Mouse (Mus musculus): Measurements from ENCODE around the gene Sept4. TPM values are rescaled to one million over a fixed set of nuclear protein-coding genes. Genes with fewer than 3 reads are reported as not detected.

Gene Sept4
- total and polyA plus RNA-seq, 2 experiments from 2014 or later: 39.6 to 54.9 TPM

DNA sequence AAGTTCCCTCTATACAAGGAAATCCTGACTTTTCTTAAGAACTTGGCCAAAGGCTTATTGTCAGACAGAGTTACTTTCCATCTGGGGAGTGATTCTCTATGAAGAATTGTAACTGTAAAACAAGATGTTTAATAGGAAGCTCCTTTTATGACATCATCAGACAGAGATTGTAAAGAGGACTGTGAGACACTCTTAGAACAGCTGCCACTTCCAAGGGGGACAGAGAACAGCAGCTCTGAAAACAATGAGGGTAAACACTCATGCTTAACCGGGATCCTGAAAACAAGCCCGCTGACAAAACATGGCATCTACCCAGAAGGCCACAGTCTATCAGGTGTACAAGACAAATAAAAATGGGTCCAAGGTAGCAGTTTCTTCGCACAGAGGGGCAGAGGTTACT, 2.2 kb upstream of the Sept4 start, which contains the start of gene Gm11492:
Gm11492 (plus strand) TSS at position 153 of the 400 bp plus-strand sequence.
- ATAC-seq (no peak), DNase-seq (ENCODE audit: low spot score) (no peak)
- Histone ChIP-seq H3K27me3 (ENCODE audit: insufficient read depth, low read length) (no peaks in the 10 kb centered on the region), H3K9ac (replicated peaks; ENCODE audit: low read length) (no peak within 1 kb of the TSS), H3K9me3 (ENCODE audit: low read length) (no peaks in the 10 kb centered on the region), H3K4me3 (ENCODE audit: low read length) (no peak within 1 kb of the TSS), H3K4me1 (ENCODE audit: insufficient read depth, low read length) (no peaks in the 10 kb centered on the region), H3K36me3 (ENCODE audit: insufficient read depth, low read length) (no peaks in the 10 kb centered on the region), H3K27ac (no peak within 1 kb of the TSS), H3K4me2 (ENCODE audit: low read depth, low read length) (no peak within 1 kb of the TSS)
- no peak for TF ChIP-seq CTCF (IDR thresholded peaks at IDR 0.05; ENCODE audit: low read depth)
- 74% methylated on average over 3 of the region's 3 CpGs for WGBS

DNA sequence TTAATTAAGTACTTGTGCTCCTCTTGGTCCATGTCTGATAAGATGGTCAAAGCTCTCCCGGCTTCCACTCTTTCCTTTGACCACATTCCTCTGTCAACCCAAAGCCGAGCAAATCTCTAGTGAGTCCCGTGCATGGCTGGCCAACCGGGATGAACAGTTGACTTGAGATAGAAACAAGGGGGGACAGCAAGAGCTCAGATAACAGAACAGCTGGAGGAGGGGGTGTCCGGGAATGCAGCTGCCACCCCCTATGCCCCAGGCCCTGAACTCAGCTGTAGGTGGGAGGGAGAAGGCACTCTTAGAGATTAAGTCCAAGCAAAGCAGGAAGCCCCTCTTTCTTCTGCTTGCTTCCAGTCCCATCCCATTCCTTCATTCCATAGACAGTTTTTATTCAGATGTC, 2.0 kb downstream of the Sept4 start:
- Histone ChIP-seq H3K4me2 (ENCODE audit: low read depth, low read length) (no peak overlapping the region), H3K9me3 (ENCODE audit: low read length) (no peaks in the 10 kb centered on the region), H3K9ac (replicated peaks; ENCODE audit: low read length) (no peak overlapping the region), H3K36me3 (ENCODE audit: insufficient read depth, low read length) (no peaks in the 10 kb centered on the region), H3K27ac (no peak overlapping the region), H3K4me1 (ENCODE audit: insufficient read depth, low read length) (no peaks in the 10 kb centered on the region), H3K4me3 (ENCODE audit: low read length) (no peak overlapping the region), H3K27me3 (ENCODE audit: insufficient read depth, low read length) (no peaks in the 10 kb centered on the region)
- 70% methylated on average over 5 of the region's 5 CpGs for WGBS
- DNase-seq (ENCODE audit: low spot score) (no peak), ATAC-seq (no peak)
- no peak for TF ChIP-seq CTCF (IDR thresholded peaks at IDR 0.05; ENCODE audit: low read depth)

DNA sequence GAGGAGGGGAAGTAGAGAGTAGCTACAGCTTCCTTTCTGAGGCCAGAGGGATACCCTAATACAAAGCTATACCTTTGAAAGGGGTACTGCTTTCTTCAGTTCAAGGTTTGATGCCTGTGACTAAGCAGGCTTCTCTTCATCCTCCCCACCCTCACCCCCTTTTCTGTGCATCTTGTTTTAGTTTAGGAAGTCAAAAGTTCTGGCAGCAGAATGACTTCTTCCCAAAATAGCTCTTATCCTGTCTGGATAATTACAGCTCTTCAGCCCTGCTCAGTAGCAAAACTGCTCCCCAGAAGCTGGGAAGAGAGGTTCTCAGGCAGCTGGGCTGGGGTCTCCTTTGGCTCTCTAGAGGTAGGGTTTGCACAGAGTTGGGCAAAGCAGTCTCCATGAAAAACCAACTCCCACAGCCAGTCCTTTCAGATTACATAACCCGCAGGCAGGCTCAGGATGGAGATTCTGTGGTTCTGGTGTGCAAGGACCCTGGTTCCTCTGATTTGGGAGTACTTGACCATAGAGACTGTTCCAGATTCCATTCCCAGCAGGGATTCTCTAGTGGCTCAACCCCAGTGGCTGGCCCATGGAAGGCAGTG, 2.8 kb downstream of the Sept4 start:
- 86% methylated on average over 1 of the region's 1 CpGs for WGBS
- H3K36me3 ChIP-seq (ENCODE audit: insufficient read depth, low read length): no peaks in the 10 kb centered on the region
- no peaks in the 10 kb centered on the region for H3K27me3 ChIP-seq (ENCODE audit: insufficient read depth, low read length)
- H3K27ac ChIP-seq: no peak overlapping the region
- DNase-seq (ENCODE audit: low spot score): no peak
- H3K4me2 ChIP-seq (ENCODE audit: low read depth, low read length): no peak overlapping the region
- no peak overlapping the region for H3K9ac ChIP-seq (replicated peaks; ENCODE audit: low read length)
- H3K4me3 ChIP-seq (ENCODE audit: low read length): no peak overlapping the region
- no peak for ATAC-seq
- TF ChIP-seq CTCF (IDR thresholded peaks at IDR 0.05; ENCODE audit: low read depth): no peak
- H3K4me1 ChIP-seq (ENCODE audit: insufficient read depth, low read length): no peaks in the 10 kb centered on the region
- no peaks in the 10 kb centered on the region for H3K9me3 ChIP-seq (ENCODE audit: low read length)

DNA sequence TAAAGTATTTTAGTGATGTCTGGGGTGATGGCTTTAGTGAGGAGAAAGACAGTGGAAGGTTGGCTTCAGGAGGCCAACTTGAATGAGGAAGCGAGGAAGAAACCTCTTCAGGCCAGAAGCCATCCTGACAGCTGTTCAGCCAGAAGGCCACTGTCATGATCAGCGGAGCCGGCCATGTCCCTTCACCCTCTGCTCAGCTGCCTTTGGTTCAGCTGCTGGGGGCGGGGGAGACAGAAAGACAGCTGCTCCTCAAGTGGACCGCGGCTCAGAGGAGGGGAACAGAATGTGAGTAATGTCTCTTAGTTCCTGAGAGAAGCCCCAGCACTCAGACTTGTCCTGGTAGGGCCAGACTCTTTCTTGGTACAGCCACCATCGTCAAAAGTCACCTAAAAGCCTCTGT, 5.0 kb downstream of the Sept4 start:
- ATAC-seq (no peak; the same call in 1 of the 2 replicates), DNase-seq (ENCODE audit: low spot score) (peak; percentile 31)
- H3K9ac ChIP-seq (replicated peaks; ENCODE audit: low read length): no peak overlapping the region
- no peak for TF ChIP-seq CTCF (IDR thresholded peaks at IDR 0.05; ENCODE audit: low read depth)
- no peak overlapping the region for H3K4me3 ChIP-seq (ENCODE audit: low read length)
- no peaks in the 10 kb centered on the region for H3K27me3 ChIP-seq (ENCODE audit: insufficient read depth, low read length)
- H3K4me1 ChIP-seq (ENCODE audit: insufficient read depth, low read length): peaks cover 6% of the 10 kb centered on the region; the same call in 1 of the 2 replicates
- H3K9me3 ChIP-seq (ENCODE audit: low read length): no peaks in the 10 kb centered on the region
- WGBS: 61% methylated on average over 7 of the region's 7 CpGs
- no peaks in the 10 kb centered on the region for H3K36me3 ChIP-seq (ENCODE audit: insufficient read depth, low read length)
- no peak overlapping the region for H3K4me2 ChIP-seq (ENCODE audit: low read depth, low read length)
- H3K27ac ChIP-seq: no peak overlapping the region

DNA sequence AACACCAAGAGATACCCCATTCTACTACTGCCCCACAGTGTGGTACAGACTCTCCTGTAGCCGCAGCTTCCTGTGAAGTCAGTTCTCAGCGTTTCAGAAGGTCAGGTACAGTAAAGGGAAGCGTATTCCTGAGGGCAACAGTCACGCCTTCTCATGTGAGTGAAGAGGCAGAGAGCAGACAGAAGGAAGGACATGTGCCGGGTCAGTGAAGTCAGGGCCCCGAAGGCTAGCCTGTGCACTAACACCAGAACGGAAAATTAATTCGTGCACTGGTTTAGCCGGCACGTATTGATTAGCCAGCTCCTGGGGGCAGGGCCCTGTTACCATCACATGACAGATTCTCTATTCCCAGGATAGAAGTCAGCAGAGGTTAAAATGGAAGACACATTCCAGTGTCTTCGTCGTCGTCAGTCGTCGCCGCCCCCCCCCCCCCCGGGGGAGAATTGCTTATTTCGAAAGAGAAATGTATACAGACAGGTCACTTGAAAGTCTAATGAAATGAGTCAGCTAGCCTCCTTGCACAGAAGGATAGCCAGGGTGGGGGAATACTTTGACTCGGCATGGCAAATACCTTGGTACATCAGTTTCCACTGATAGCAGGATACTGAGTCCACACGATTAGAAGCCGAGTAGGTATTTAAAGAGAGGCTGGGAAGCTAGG, 5.9 kb downstream of the Sept4 start:
- 69% methylated on average over 21 of the region's 21 CpGs for WGBS
- TF ChIP-seq CTCF (IDR thresholded peaks at IDR 0.05; ENCODE audit: low read depth): no peak
- no peak for ATAC-seq

DNA sequence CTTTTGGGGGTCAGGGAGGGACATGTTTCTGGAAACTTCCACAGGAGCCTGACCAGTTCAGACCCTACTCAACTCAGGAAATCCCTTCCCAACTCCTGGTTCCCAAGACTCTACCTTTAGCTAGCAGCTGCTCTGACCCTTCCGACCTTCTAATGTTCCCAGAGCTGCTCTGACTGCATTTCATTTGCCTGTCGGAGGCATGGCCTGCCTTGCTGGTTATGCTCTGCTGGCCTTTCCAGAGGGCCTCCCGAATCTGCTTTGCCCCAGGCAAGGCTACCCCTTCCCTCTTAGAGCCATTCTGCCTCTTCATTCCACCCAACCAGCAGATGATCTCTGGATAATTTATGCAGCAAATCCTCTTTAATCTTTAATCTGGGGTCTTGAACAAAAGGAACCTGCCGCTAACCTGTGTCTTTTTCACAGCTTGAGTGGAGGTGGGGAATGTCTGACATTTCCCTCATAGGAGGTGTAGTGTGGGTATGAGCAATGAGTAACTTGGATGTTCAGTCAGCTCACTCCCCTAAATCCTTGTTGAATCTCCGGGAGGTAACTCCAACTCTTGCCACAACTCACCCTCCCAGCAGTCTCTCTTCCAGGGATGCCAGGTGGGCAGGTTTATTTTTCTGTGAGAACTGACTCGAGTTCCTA, 9.0 kb downstream of the Sept4 start:
- ATAC-seq (no peak), DNase-seq (ENCODE audit: low spot score) (no peak)
- WGBS: 22% methylated on average over 6 of the region's 6 CpGs
- Histone ChIP-seq H3K36me3 (ENCODE audit: insufficient read depth, low read length) (no peaks in the 10 kb centered on the region), H3K27ac (no peak overlapping the region), H3K4me1 (ENCODE audit: insufficient read depth, low read length) (peaks cover 6% of the 10 kb centered on the region; the same call in 1 of the 2 replicates), H3K9ac (replicated peaks; ENCODE audit: low read length) (peak overlapping the region; percentile 65), H3K9me3 (ENCODE audit: low read length) (no peaks in the 10 kb centered on the region), H3K27me3 (ENCODE audit: insufficient read depth, low read length) (no peaks in the 10 kb centered on the region), H3K4me3 (ENCODE audit: low read length) (peak overlapping the region; percentile 48), H3K4me2 (ENCODE audit: low read depth, low read length) (peak overlapping the region; percentile 87)
- TF ChIP-seq CTCF (IDR thresholded peaks at IDR 0.05; ENCODE audit: low read depth): no peak

More for the DNA sequence above, 5.9 kb downstream of the Sept4 start:
- H3K27ac ChIP-seq: no peak overlapping the region
- no peaks in the 10 kb centered on the region for H3K36me3 ChIP-seq (ENCODE audit: insufficient read depth, low read length)
- H3K4me1 ChIP-seq (ENCODE audit: insufficient read depth, low read length): peaks cover 6% of the 10 kb centered on the region; the same call in 1 of the 2 replicates
- H3K4me3 ChIP-seq (ENCODE audit: low read length): no peak overlapping the region
- H3K27me3 ChIP-seq (ENCODE audit: insufficient read depth, low read length): no peaks in the 10 kb centered on the region
- H3K9ac ChIP-seq (replicated peaks; ENCODE audit: low read length): no peak overlapping the region
- H3K9me3 ChIP-seq (ENCODE audit: low read length): no peaks in the 10 kb centered on the region
- DNase-seq (ENCODE audit: low spot score): no peak
- H3K4me2 ChIP-seq (ENCODE audit: low read depth, low read length): no peak overlapping the region

Data from hindbrain, postnatal 0 days (tissue).